Mouse (Mus musculus): ENCODE data around the gene Lsm11.

DNA sequence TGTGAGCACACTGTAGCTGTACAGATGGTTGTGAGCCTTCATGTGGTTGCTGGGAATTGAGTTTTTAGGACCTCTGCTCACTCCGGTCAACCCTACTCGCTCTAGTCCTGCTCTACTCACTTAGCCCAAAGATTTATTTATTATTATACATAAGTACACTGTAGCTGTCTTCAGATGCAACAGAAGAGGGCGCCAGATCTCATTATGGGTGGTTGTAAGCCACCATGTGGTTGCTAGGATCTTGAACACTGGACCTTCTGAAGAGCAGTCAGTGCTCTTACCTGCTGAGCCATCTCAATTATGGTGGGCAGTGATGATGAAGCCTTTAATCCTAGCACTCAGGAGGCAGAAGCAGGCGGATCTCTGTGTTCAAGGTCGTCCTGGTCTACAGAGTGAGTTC lies 15.3 kb upstream of the Lsm11 start:
- TF ChIP-seq GATA1 (IDR thresholded peaks at IDR 0.05; ENCODE audit: borderline replicate concordance, low read length) = no peak
- TF ChIP-seq FLI1 (IDR thresholded peaks at IDR 0.05; ENCODE audit: low read length) = no peak

Measured in megakaryocyte, embryonic 14.5 days (primary cell).